Mouse (Mus musculus): Measurements from ENCODE around the gene Gtf3c2.

GRCm38 (mm10) chr5:31116354-31116753 lies 63.6 kb downstream of the Gtf3c2 start, which contains the start of gene Trim54:
- TF ChIP-seq CTCF (IDR thresholded peaks at IDR 0.05; ENCODE audit: low read depth, low read length) (no peak), POLR2AphosphoS5 (IDR thresholded peaks at IDR 0.05; ENCODE audit: insufficient replicate concordance, low read depth, low read length) (no peak), GATA1 (IDR thresholded peaks at IDR 0.05; ENCODE audit: borderline replicate concordance, low read length) (no peak), GATA2 (IDR thresholded peaks at IDR 0.05; ENCODE audit: borderline replicate concordance, low read depth, low read length) (no peak)
